Mouse (Mus musculus) c-Kit-positive CD71-positive TER-119-positive erythroid progenitor cells, embryonic 14.5 days (primary cell): ENCODE data around the gene Gm10668.
"Not testable (repeated sequence)": the region's sequence is repeated elsewhere in the genome, so short reads cannot be mapped to it uniquely, and the experiment has no call there.

ENCODE experiments used
- DNase-seq: peaks from one replicate; pipeline ENCODE4 v3.0.0-alpha.2; 2013; ENCODE audit warnings: low spot score

The Gm10668 gene

GRCm38 (mm10) chr7:20730524-20730923 is at the start of gene Gm10668:
Gene Gm10668 (minus strand): TSS chr7:20730624.
- not testable (repeated sequence) for DNase-seq

- not testable (repeated sequence) for DNase-seq
Measured at GRCm38 (mm10) chr7:20770885-20771284, 40.5 kb upstream of the Gm10668 start, which contains the start of gene Vmn1r112. Gene Vmn1r112 (plus strand): TSS chr7:20771185.

GRCm38 (mm10) chr7:20703116-20703515 is 27.3 kb downstream of the Gm10668 start, which contains the start of gene Vmn1r111:
Gene Vmn1r111 (minus strand): TSS chr7:20703216.
- not testable (repeated sequence) for DNase-seq
